Mouse (Mus musculus): ENCODE data around the gene Tor1a.
A peak's percentile ranks its signal among the peaks of the same experiment; 100 is the strongest.
"Not testable (repeated sequence)": the region's sequence is repeated elsewhere in the genome, so short reads cannot be mapped to it uniquely, and the experiment has no call there.

Tor1a gene

GRCm38 (mm10) chr2:30954797-30955196 lies 12.9 kb downstream of the Tor1a start:
- DNase-seq (ENCODE audit: low read depth, low spot score), result no peak

GRCm38 (mm10) chr2:30952824-30953490 lies 14.8 kb downstream of the Tor1a start, which contains the start of gene Tor1b:
Tor1b (plus strand) TSS chr2:30952959.
- peak; percentile 91 for DNase-seq (ENCODE audit: low read depth, low spot score)

- DNase-seq (ENCODE audit: low read depth, low spot score), result no peak
These were observed 15.3 kb downstream of the Tor1a start for GRCm38 (mm10) chr2:30952457-30952823.

- DNase-seq (ENCODE audit: low read depth, low spot score), result no peak
These were observed 25.1 kb downstream of the Tor1a start for GRCm38 (mm10) chr2:30942603-30943011.

GRCm38 (mm10) chr2:30942116-30942515 lies 25.6 kb downstream of the Tor1a start:
- not testable (repeated sequence) for DNase-seq (ENCODE audit: low read depth, low spot score)

GRCm38 (mm10) chr2:30941586-30941985 lies 26.1 kb downstream of the Tor1a start:
- DNase-seq (ENCODE audit: low read depth, low spot score), result no peak

- DNase-seq (ENCODE audit: low read depth, low spot score), result no peak
These were observed 29.1 kb downstream of the Tor1a start for GRCm38 (mm10) chr2:30938574-30938991.

GRCm38 (mm10) chr2:30937731-30938130 lies 30.0 kb downstream of the Tor1a start:
- no peak for DNase-seq (ENCODE audit: low read depth, low spot score)

- DNase-seq (ENCODE audit: low read depth, low spot score), result no peak
These were observed 30.9 kb downstream of the Tor1a start for GRCm38 (mm10) chr2:30936808-30937207.

- no peak for DNase-seq (ENCODE audit: low read depth, low spot score)
These were observed 33.7 kb downstream of the Tor1a start for GRCm38 (mm10) chr2:30933917-30934450.

GRCm38 (mm10) chr2:30933032-30933431 lies 34.7 kb downstream of the Tor1a start:
- DNase-seq (ENCODE audit: low read depth, low spot score), result no peak

- no peak for DNase-seq (ENCODE audit: low read depth, low spot score)
These were observed 35.8 kb downstream of the Tor1a start for GRCm38 (mm10) chr2:30931922-30932321.

GRCm38 (mm10) chr2:30930846-30931245 lies 36.9 kb downstream of the Tor1a start:
- DNase-seq (ENCODE audit: low read depth, low spot score), result not testable (repeated sequence)

GRCm38 (mm10) chr2:30929483-30930045 lies 38.2 kb downstream of the Tor1a start, which contains the start of gene Ptges:
Ptges (minus strand) TSS chr2:30929863.
- DNase-seq (ENCODE audit: low read depth, low spot score), result peak; percentile 87

GRCm38 (mm10) chr2:30928893-30929482 lies 38.7 kb downstream of the Tor1a start:
- no peak for DNase-seq (ENCODE audit: low read depth, low spot score)

GRCm38 (mm10) chr2:30927844-30928628 lies 39.7 kb downstream of the Tor1a start:
- peak; percentile 46 for DNase-seq (ENCODE audit: low read depth, low spot score)

GRCm38 (mm10) chr2:30927151-30927781 lies 40.5 kb downstream of the Tor1a start:
- DNase-seq (ENCODE audit: low read depth, low spot score), result no peak

GRCm38 (mm10) chr2:30926381-30926780 lies 41.4 kb downstream of the Tor1a start:
- no peak for DNase-seq (ENCODE audit: low read depth, low spot score)

GRCm38 (mm10) chr2:30925181-30925580 lies 42.6 kb downstream of the Tor1a start:
- no peak for DNase-seq (ENCODE audit: low read depth, low spot score)

- DNase-seq (ENCODE audit: low read depth, low spot score), result no peak
These were observed 44.6 kb downstream of the Tor1a start for GRCm38 (mm10) chr2:30923099-30923498.

- DNase-seq (ENCODE audit: low read depth, low spot score), result peak; percentile 79
These were observed 47.5 kb downstream of the Tor1a start for GRCm38 (mm10) chr2:30920216-30920615.

Measured in telencephalon, adult 2 months (tissue).